Comparison of ENCODE assay signal across 8 mouse cellular contexts in genomic region chr12:85373591-85374560, GRCm38 (mm10). TPM values are rescaled to one million over a fixed set of nuclear protein-coding genes. Genes with fewer than 3 reads are reported as not detected.
A peak's percentile ranks its signal among the peaks of the same experiment; 100 is the strongest.
DNase-seq lines count a peak whose midpoint lies in the region; ATAC-seq and TF ChIP-seq lines count a peak whose summit lies in the region.

No protein-coding gene starts in this region.

- peak overlapping the region; percentile 69 for H3K4me2 ChIP-seq in intestine, postnatal 0 days (replicated peaks; ENCODE audit: low read depth)
- peak overlapping the region; percentile 47 for H3K4me2 ChIP-seq in limb, embryonic 15.5 days
- H3K4me2 ChIP-seq in midbrain, embryonic 16.5 days (ENCODE audit: low read length): peak overlapping the region; percentile 86

- peak; percentile 67 to 78 for DNase-seq in urinary bladder, adult 18-20 months (ENCODE audit: low spot score in 2 of 2)
- no peak for DNase-seq in urinary bladder, postnatal 10 days (ENCODE audit: low spot score)
- peak; percentile 44 for DNase-seq in embryo, embryonic 11.5 days (ENCODE audit: low read depth, low spot score)
- peak; percentile 46 to 57 for DNase-seq in spleen, adult 2 months (ENCODE audit: low read depth in 1 of 2, low spot score in 2 of 2)

- TF ChIP-seq CTCF in intestine, postnatal 0 days (IDR thresholded peaks at IDR 0.05; ENCODE audit: low read depth): no peak; the same call in 1 of the 2 replicates
- no peak for TF ChIP-seq CTCF in spleen, adult 2 months (IDR thresholded peaks at IDR 0.05; ENCODE audit: extremely low read depth, insufficient read depth, insufficient read length, insufficient replicate concordance)

- no peaks in the 10 kb centered on the region for H3K9me3 ChIP-seq in intestine, postnatal 0 days (ENCODE audit: control insufficient read depth)
- H3K9me3 ChIP-seq in limb, embryonic 15.5 days: no peaks in the 10 kb centered on the region
- H3K9me3 ChIP-seq in midbrain, embryonic 16.5 days (replicated peaks; ENCODE audit: control insufficient read depth, low read length, poor library complexity, severe bottlenecking): no peaks in the 10 kb centered on the region

- no peak for TF ChIP-seq POLR2A in spleen, adult 2 months (IDR thresholded peaks at IDR 0.05; ENCODE audit: low read depth, low read length)

- peaks cover 11% of the 10 kb centered on the region; the same call in 1 of the 2 replicates for H3K4me1 ChIP-seq in intestine, postnatal 0 days (replicated peaks; ENCODE audit: control insufficient read depth, insufficient read depth, low read length)
- H3K4me1 ChIP-seq in limb, embryonic 15.5 days: peaks cover 17% of the 10 kb centered on the region
- peaks cover 18% of the 10 kb centered on the region for H3K4me1 ChIP-seq in midbrain, embryonic 16.5 days (ENCODE audit: control insufficient read depth, insufficient read depth, low read length)
- peaks cover 5% of the 10 kb centered on the region; the same call in 1 of the 2 replicates for H3K4me1 ChIP-seq in spleen, adult 2 months (ENCODE audit: control insufficient read depth, insufficient read depth, insufficient read length)

- H3K27ac ChIP-seq in intestine, postnatal 0 days (ENCODE audit: low read depth, low read length): peak overlapping the region; percentile 96
- peak overlapping the region; percentile 90 for H3K27ac ChIP-seq in limb, embryonic 15.5 days
- H3K27ac ChIP-seq in midbrain, embryonic 16.5 days (ENCODE audit: low read length): peak overlapping the region; percentile 82
- peak overlapping the region; percentile 75 for H3K27ac ChIP-seq in spleen, adult 2 months (ENCODE audit: insufficient read depth, low read length)

- H3K27me3 ChIP-seq in intestine, postnatal 0 days (replicated peaks; ENCODE audit: control insufficient read depth, insufficient read depth, low read length): no peaks in the 10 kb centered on the region
- no peaks in the 10 kb centered on the region for H3K27me3 ChIP-seq in limb, embryonic 15.5 days
- no peaks in the 10 kb centered on the region for H3K27me3 ChIP-seq in midbrain, embryonic 16.5 days (ENCODE audit: control insufficient read depth, insufficient read depth, low read depth, low read length)
- H3K27me3 ChIP-seq in spleen, adult 2 months (ENCODE audit: control insufficient read depth, insufficient read depth, low read length): no peaks in the 10 kb centered on the region

- peak; percentile 64 for ATAC-seq in granulocyte monocyte progenitor cell, adult 5-6 weeks (replicated peaks; ENCODE audit: poor library complexity, severe bottlenecking)
- ATAC-seq in intestine, postnatal 0 days: peak; percentile 87
- ATAC-seq in limb, embryonic 15.5 days (ENCODE audit: insufficient number of reproducible peaks, low FRiP score, low TSS enrichment, low read depth): peak; percentile 81
- peak; percentile 77 for ATAC-seq in midbrain, embryonic 16.5 days

- peak overlapping the region; percentile 73 for H3K4me3 ChIP-seq in intestine, postnatal 0 days (ENCODE audit: low read depth, low read length)
- peak overlapping the region; percentile 80 for H3K4me3 ChIP-seq in limb, embryonic 15.5 days
- H3K4me3 ChIP-seq in midbrain, embryonic 16.5 days (ENCODE audit: low read depth, low read length): peak overlapping the region; percentile 97
- H3K4me3 ChIP-seq in spleen, adult 2 months (ENCODE audit: extremely low read depth, insufficient read depth, insufficient read length): peak overlapping the region; percentile 87

- WGBS in intestine, postnatal 0 days: under 1% methylated on average over 46 of the region's 53 CpGs
- under 1% methylated on average over 52 of the region's 53 CpGs for WGBS in limb, embryonic 15.5 days
- WGBS in midbrain, embryonic 16.5 days: 1% methylated on average over 49 of the region's 53 CpGs
- WGBS in spleen, adult 2 months: 2% methylated on average over 52 of the region's 53 CpGs

- H3K36me3 ChIP-seq in intestine, postnatal 0 days (ENCODE audit: control insufficient read depth, insufficient read depth): no peaks in the 10 kb centered on the region
- no peaks in the 10 kb centered on the region for H3K36me3 ChIP-seq in limb, embryonic 15.5 days
- H3K36me3 ChIP-seq in midbrain, embryonic 16.5 days (ENCODE audit: control insufficient read depth, insufficient read depth, low read length): no peaks in the 10 kb centered on the region
- no peaks in the 10 kb centered on the region for H3K36me3 ChIP-seq in spleen, adult 2 months (ENCODE audit: control insufficient read depth, insufficient read depth, low read length)

- peak overlapping the region; percentile 86 for H3K9ac ChIP-seq in intestine, postnatal 0 days (ENCODE audit: low read depth, low read length)
- peak overlapping the region; percentile 81 for H3K9ac ChIP-seq in limb, embryonic 15.5 days
- H3K9ac ChIP-seq in midbrain, embryonic 16.5 days (ENCODE audit: low read depth, low read length): peak overlapping the region; percentile 91

RNA-seq across cellular contexts. Expression of gene Tmed10, which starts 0.8 kb away (rescaled TPM):
- total RNA-seq in granulocyte monocyte progenitor cell, adult 5-6 weeks (2014; fragmentation: Nextera tagmentation): 278 and 296 TPM in 2 replicates
- total RNA-seq in granulocyte monocyte progenitor cell, adult 5-6 weeks (2017): 176 and 201 TPM in 2 replicates
- 328 TPM in 2 replicates for polyA plus RNA-seq in intestine, postnatal 0 days (2015; fragmentation: Nextera tagmentation; extraction: Ambion mirVana)
- 361 and 367 TPM in 2 replicates for polyA plus RNA-seq in limb, embryonic 15.5 days (2015; fragmentation: Nextera tagmentation; extraction: Ambion mirVana)
- 178 and 184 TPM in 2 replicates for polyA plus RNA-seq in midbrain, embryonic 16.5 days (2015; fragmentation: Nextera tagmentation; extraction: Ambion mirVana)
- 93.3 and 133 TPM in 2 replicates for polyA plus RNA-seq in spleen, adult 2 months (2012; rRNA removed)

RNA-seq across cellular contexts. Expression of gene Nek9, which starts 34.7 kb away (rescaled TPM):
- total RNA-seq in granulocyte monocyte progenitor cell, adult 5-6 weeks (2014; fragmentation: Nextera tagmentation): 33.1 and 44.6 TPM in 2 replicates
- total RNA-seq in granulocyte monocyte progenitor cell, adult 5-6 weeks (2017): 24.1 and 26.6 TPM in 2 replicates
- 10.2 and 10.3 TPM in 2 replicates for polyA plus RNA-seq in intestine, postnatal 0 days (2015; fragmentation: Nextera tagmentation; extraction: Ambion mirVana)
- 17.4 and 23.1 TPM in 2 replicates for polyA plus RNA-seq in limb, embryonic 15.5 days (2015; fragmentation: Nextera tagmentation; extraction: Ambion mirVana)
- 9.1 and 10.2 TPM in 2 replicates for polyA plus RNA-seq in midbrain, embryonic 16.5 days (2015; fragmentation: Nextera tagmentation; extraction: Ambion mirVana)
- polyA plus RNA-seq in spleen, adult 2 months (2012; rRNA removed): 18.7 and 20.2 TPM in 2 replicates
